Comparison of ENCODE assay signal across 8 mouse cellular contexts in genomic region chr11:101582054-101583035, GRCm38 (mm10). TPM values are rescaled to one million over a fixed set of nuclear protein-coding genes. Genes with fewer than 3 reads are reported as not detected.
DNase-seq lines count a peak whose midpoint lies in the region; ATAC-seq lines count a peak whose summit lies in the region.

Tmem106a (plus strand) TSS chr11:101582242.

- no peak within 1 kb of the TSS for H3K27ac ChIP-seq in forebrain, embryonic 12.5 days
- no peak within 1 kb of the TSS for H3K27ac ChIP-seq in limb, embryonic 12.5 days
- no peak within 1 kb of the TSS for H3K27ac ChIP-seq in midbrain, embryonic 13.5 days
- H3K27ac ChIP-seq in stomach, embryonic 15.5 days: peak within 1 kb of the TSS; percentile 54

- H3K36me3 ChIP-seq in forebrain, embryonic 12.5 days (replicated peaks): peaks cover 38% of the 10 kb centered on the region
- H3K36me3 ChIP-seq in limb, embryonic 12.5 days: peaks cover 43% of the 10 kb centered on the region
- peaks cover 38% of the 10 kb centered on the region for H3K36me3 ChIP-seq in midbrain, embryonic 13.5 days
- peaks cover 13% of the 10 kb centered on the region for H3K36me3 ChIP-seq in stomach, embryonic 15.5 days

- H3K4me2 ChIP-seq in forebrain, embryonic 12.5 days: peak within 1 kb of the TSS; percentile 58
- H3K4me2 ChIP-seq in limb, embryonic 12.5 days: peak within 1 kb of the TSS; percentile 59
- H3K4me2 ChIP-seq in midbrain, embryonic 13.5 days (replicated peaks): peak within 1 kb of the TSS; percentile 51
- H3K4me2 ChIP-seq in stomach, embryonic 15.5 days: peak within 1 kb of the TSS; percentile 54

- no peaks in the 10 kb centered on the region for H3K9me3 ChIP-seq in forebrain, embryonic 12.5 days
- no peaks in the 10 kb centered on the region for H3K9me3 ChIP-seq in limb, embryonic 12.5 days
- H3K9me3 ChIP-seq in midbrain, embryonic 13.5 days: no peaks in the 10 kb centered on the region
- no peaks in the 10 kb centered on the region for H3K9me3 ChIP-seq in stomach, embryonic 15.5 days

- H3K4me1 ChIP-seq in forebrain, embryonic 12.5 days: peaks cover 12% of the 10 kb centered on the region
- H3K4me1 ChIP-seq in limb, embryonic 12.5 days (replicated peaks): peaks cover 9% of the 10 kb centered on the region
- peaks cover 8% of the 10 kb centered on the region for H3K4me1 ChIP-seq in midbrain, embryonic 13.5 days (replicated peaks)
- H3K4me1 ChIP-seq in stomach, embryonic 15.5 days: peaks cover 5% of the 10 kb centered on the region; the same call in 1 of the 2 replicates

- peak within 1 kb of the TSS; percentile 38 for H3K4me3 ChIP-seq in forebrain, embryonic 12.5 days (replicated peaks)
- H3K4me3 ChIP-seq in limb, embryonic 12.5 days (replicated peaks): peak within 1 kb of the TSS; percentile 39
- peak within 1 kb of the TSS; percentile 29 for H3K4me3 ChIP-seq in midbrain, embryonic 13.5 days (replicated peaks)
- peak within 1 kb of the TSS; percentile 49 for H3K4me3 ChIP-seq in stomach, embryonic 15.5 days (replicated peaks)

- 21% methylated on average over 30 of the region's 31 CpGs for WGBS in forebrain, embryonic 12.5 days
- 19% methylated on average over 30 of the region's 31 CpGs for WGBS in limb, embryonic 12.5 days
- WGBS in midbrain, embryonic 13.5 days: 19% methylated on average over 30 of the region's 31 CpGs
- 16% methylated on average over 30 of the region's 31 CpGs for WGBS in stomach, embryonic 15.5 days

- no peaks in the 10 kb centered on the region for H3K27me3 ChIP-seq in forebrain, embryonic 12.5 days
- no peaks in the 10 kb centered on the region for H3K27me3 ChIP-seq in limb, embryonic 12.5 days
- H3K27me3 ChIP-seq in midbrain, embryonic 13.5 days: no peaks in the 10 kb centered on the region
- H3K27me3 ChIP-seq in stomach, embryonic 15.5 days (replicated peaks): no peaks in the 10 kb centered on the region

- no peak for ATAC-seq in forebrain, embryonic 12.5 days (ENCODE audit: low FRiP score)
- ATAC-seq in limb, embryonic 12.5 days (ENCODE audit: insufficient number of reproducible peaks, insufficient read depth, low FRiP score, low TSS enrichment, low read depth): no peak
- no peak for ATAC-seq in midbrain, embryonic 13.5 days
- peak; percentile 84; the same call in 1 of the 2 replicates for ATAC-seq in stomach, embryonic 15.5 days (ENCODE audit: insufficient read depth, low FRiP score, low read depth)

- peak; percentile 11 to 28 for DNase-seq in CD8-positive naive resting alpha-beta T cell, adult 2 months (ENCODE audit: low read depth in 2 of 2, low spot score in 2 of 2)
- peak; percentile 86 for DNase-seq in adrenal gland, postnatal 10 days
- DNase-seq in heart, postnatal 4 days: peak; percentile 73
- DNase-seq in layer of hippocampus, adult 8-10 months (ENCODE audit: low spot score in 2 of 2): no peak

- H3K9ac ChIP-seq in forebrain, embryonic 12.5 days: peak within 1 kb of the TSS; percentile 44; the same call in 1 of the 2 replicates
- H3K9ac ChIP-seq in limb, embryonic 12.5 days (replicated peaks): peak within 1 kb of the TSS; percentile 52
- peak within 1 kb of the TSS; percentile 59 for H3K9ac ChIP-seq in midbrain, embryonic 13.5 days (replicated peaks)
- H3K9ac ChIP-seq in stomach, embryonic 15.5 days: 0 out of 2 replicates have a peak within 1 kb of the TSS, but pooled peaks have one; percentile 25

RNA-seq across cellular contexts. Expression of gene Tmem106a, which starts in this region (rescaled TPM):
- total RNA-seq in adrenal gland, postnatal 10 days (2021): 10 to 100 TPM; 11.2 to 12.0 TPM
- 1.8 and 3.0 TPM in 2 replicates for polyA plus RNA-seq in forebrain, embryonic 12.5 days (2016; fragmentation: Nextera tagmentation; extraction: Ambion mirVana)
- total RNA-seq in heart, postnatal 4 days (2021): 1 to 10 TPM; 7.9 TPM
- polyA plus RNA-seq in limb, embryonic 12.5 days (2016; fragmentation: Nextera tagmentation; extraction: Ambion mirVana): 1.4 and 2.9 TPM in 2 replicates
- 2.1 and 2.7 TPM in 2 replicates for polyA plus RNA-seq in midbrain, embryonic 13.5 days (2015; fragmentation: Nextera tagmentation; extraction: Ambion mirVana)
- polyA plus RNA-seq in stomach, embryonic 15.5 days (2015; fragmentation: Nextera tagmentation; extraction: Ambion mirVana): 9.8 and 10.1 TPM in 2 replicates
- total RNA-seq in layer of hippocampus, adult 8-10 months (2022): 1 to 10 TPM; 1.6 to 4.4 (median 3.3) TPM

Comparison
In these comparisons a context has a peak if more than half of its experiments do, and no peak if none do; other contexts are left out.
1. DNase-seq: peak in CD8-positive naive resting alpha-beta T cell, adult 2 months (2 of 2), adrenal gland, postnatal 10 days (single experiment) and heart, postnatal 4 days (single experiment); none in layer of hippocampus, adult 8-10 months (0 of 2).
2. Peak in every context shown above with its lines, with median percentiles within 50 percentile points of each other: H3K4me2 ChIP-seq, H3K4me3 ChIP-seq and H3K9ac ChIP-seq.